Mouse (Mus musculus) embryonic facial prominence, embryonic 14.5 days (tissue): ENCODE data around the gene Trit1. TPM values are rescaled to one million over a fixed set of nuclear protein-coding genes. Genes with fewer than 3 reads are reported as not detected.
A peak's percentile ranks its signal among the peaks of the same experiment; 100 is the strongest.

Source experiments
- ATAC-seq: fragments of 200-750 bp; cut with Nextera tagmentation; 2 replicates; pipeline ENCODE4 v1.8.0; 2017; ENCODE audit warnings: low read depth, moderate number of reproducible peaks, moderate TSS enrichment
- DNase-seq: peaks from one replicate; pipeline ENCODE4 v3.0.0-alpha.2; 2015; ENCODE audit warnings: low spot score
- H3K27ac ChIP-seq: fragments of 300-500 bp; sonication (generic); replicated peaks from 2 replicates; pipeline ENCODE4 v1.5.1; 2014; ENCODE audit warnings: low read depth, mild to moderate bottlenecking, low read length, moderate library complexity
- H3K27me3 ChIP-seq: fragments of 300-500 bp; sonication (generic); replicated peaks from 2 replicates; pipeline ENCODE4 v1.6.1; 2014; ENCODE audit warnings: low read length; ENCODE audit not compliant: control insufficient read depth, insufficient read depth
- H3K36me3 ChIP-seq: fragments of 300-500 bp; sonication (generic); 2 replicates; pipeline ENCODE4 v1.6.1; 2014; ENCODE audit warnings: low read length, mixed read lengths; ENCODE audit not compliant: control insufficient read depth, insufficient read depth
- H3K4me1 ChIP-seq: fragments of 300-500 bp; sonication (generic); 2 replicates; pipeline ENCODE4 v1.6.1; 2014; ENCODE audit warnings: antibody characterized with exemption, low read length; ENCODE audit not compliant: control insufficient read depth, insufficient read depth
- H3K4me2 ChIP-seq: fragments of 300-500 bp; sonication (generic); 2 replicates; pipeline ENCODE4 v1.6.1; 2014; ENCODE audit warnings: low read depth, mild to moderate bottlenecking, low read length, moderate library complexity, mixed read lengths
- H3K4me3 ChIP-seq: fragments of 300-500 bp; sonication (generic); 2 replicates; pipeline ENCODE4 v1.5.1; 2014; ENCODE audit warnings: low read depth, mild to moderate bottlenecking, low read length
- H3K9ac ChIP-seq: fragments of 300-500 bp; sonication (generic); 2 replicates; pipeline ENCODE4 v1.6.1; 2014; ENCODE audit warnings: low read depth, mild to moderate bottlenecking, low read length, moderate library complexity, mixed read lengths
- H3K9me3 ChIP-seq: fragments of 300-500 bp; sonication (generic); 2 replicates; pipeline ENCODE4 v1.6.1; 2016; ENCODE audit warnings: low read length; ENCODE audit not compliant: control insufficient read depth
- WGBS: fragments of 180-500 bp; shearing (Covaris S2); extraction: QIAGEN DNeasy Blood & Tissue Kit; methylation state at CpG from one replicate; pipeline ENCODE4 v1.1.7; 2014; 5-methylcytosine and 5-hydroxymethylcytosine counted together
- polyA plus RNA-seq: library from polyadenylated mRNA; unstranded; fragments of >200 nt; fragmentation: Nextera tagmentation; extraction: Ambion mirVana; gene quantifications from 2 replicates; pipeline ENCODE4 v1.2.1, GENCODE M21; 2014

Trit1 gene
- polyA plus RNA-seq, 1 experiment from 2014 or later, result 18.8 TPM

GRCm38 (mm10) chr4:122992276-122992675 is 24.1 kb upstream of the Trit1 start:
- Histone ChIP-seq H3K36me3 (no peaks in the 10 kb centered on the region), H3K27me3 (no peaks in the 10 kb centered on the region), H3K9me3 (no peaks in the 10 kb centered on the region), H3K4me1 (peaks cover 4% of the 10 kb centered on the region; the same call in 1 of the 2 replicates), H3K9ac (no peak overlapping the region), H3K27ac (no peak overlapping the region), H3K4me3 (no peak overlapping the region), H3K4me2 (no peak overlapping the region)
- WGBS, result 62% methylated on average over 3 of the region's 3 CpGs
- DNase-seq (no peak), ATAC-seq (no peak)

GRCm38 (mm10) chr4:122995404-122996220 is 20.8 kb upstream of the Trit1 start, which contains the start of gene Mycl:
Mycl (plus strand) TSS chr4:122995652.
- DNase-seq (peak; percentile 93), ATAC-seq (peak; percentile 79)
- under 1% methylated on average over 21 of the region's 69 CpGs for WGBS
- H3K27ac ChIP-seq, result peak within 1 kb of the TSS; percentile 84
- H3K4me1 ChIP-seq, result peaks cover 11% of the 10 kb centered on the region
- 0 out of 2 replicates have a peak, but pooled peaks cover 8% of the 10 kb centered on the region for H3K36me3 ChIP-seq
- H3K4me3 ChIP-seq, result peak within 1 kb of the TSS; percentile 78
- peak within 1 kb of the TSS; percentile 90 for H3K9ac ChIP-seq
- H3K27me3 ChIP-seq, result no peaks in the 10 kb centered on the region
- no peaks in the 10 kb centered on the region for H3K9me3 ChIP-seq
- peak within 1 kb of the TSS; percentile 96 for H3K4me2 ChIP-seq

- Histone ChIP-seq H3K27ac (peak overlapping the region; percentile 84), H3K4me1 (peaks cover 11% of the 10 kb centered on the region), H3K9me3 (no peaks in the 10 kb centered on the region), H3K9ac (peak overlapping the region; percentile 90), H3K36me3 (0 out of 2 replicates have a peak, but pooled peaks cover 12% of the 10 kb centered on the region), H3K27me3 (no peaks in the 10 kb centered on the region), H3K4me2 (peak overlapping the region; percentile 96), H3K4me3 (peak overlapping the region; percentile 78)
- WGBS, result 0% methylated on average over 12 of the region's 32 CpGs
- ATAC-seq, result peak; percentile 23
- peak; percentile 55 for DNase-seq
Measured at GRCm38 (mm10) chr4:122996221-122996617, 20.2 kb upstream of the Trit1 start.

GRCm38 (mm10) chr4:122996618-122997381 is 19.6 kb upstream of the Trit1 start:
- whole genome bisulfite sequencing, result 0% methylated on average over 24 of the region's 47 CpGs
- peak overlapping the region; percentile 78 for H3K4me3 ChIP-seq
- peak overlapping the region; percentile 96 for H3K4me2 ChIP-seq

GRCm38 (mm10) chr4:122998537-122999262 is 17.7 kb upstream of the Trit1 start:
- H3K4me1 ChIP-seq, result peaks cover 11% of the 10 kb centered on the region
- peak overlapping the region; percentile 78 for H3K4me3 ChIP-seq
- 20% methylated on average over 12 of the region's 12 CpGs for WGBS
- 0 out of 2 replicates have a peak, but pooled peaks cover 13% of the 10 kb centered on the region for H3K36me3 ChIP-seq
- H3K27ac ChIP-seq, result no peak overlapping the region; the same call in 1 of the 2 replicates
- no peaks in the 10 kb centered on the region for H3K9me3 ChIP-seq
- H3K4me2 ChIP-seq, result peak overlapping the region; percentile 96
- ATAC-seq, result peak; percentile 60
- H3K9ac ChIP-seq, result peak overlapping the region; percentile 28; the same call in 1 of the 2 replicates
- peak; percentile 86 for DNase-seq
- no peaks in the 10 kb centered on the region for H3K27me3 ChIP-seq

More at GRCm38 (mm10) chr4:122996618-122997381, 19.6 kb upstream of the Trit1 start:
- DNase-seq (peak; percentile 76), ATAC-seq (no peak)
- Histone ChIP-seq H3K4me1 (peaks cover 11% of the 10 kb centered on the region), H3K27ac (peak overlapping the region; percentile 84), H3K27me3 (no peaks in the 10 kb centered on the region), H3K9ac (peak overlapping the region; percentile 90), H3K36me3 (0 out of 2 replicates have a peak, but pooled peaks cover 13% of the 10 kb centered on the region), H3K9me3 (no peaks in the 10 kb centered on the region)

- H3K4me1 ChIP-seq, result peaks cover 11% of the 10 kb centered on the region
- 22% methylated on average over 4 of the region's 4 CpGs for WGBS
- peak overlapping the region; percentile 96 for H3K4me2 ChIP-seq
- no peak for ATAC-seq
- DNase-seq, result peak; percentile 20
- H3K9me3 ChIP-seq, result no peaks in the 10 kb centered on the region
- peak overlapping the region; percentile 78 for H3K4me3 ChIP-seq
- 0 out of 2 replicates have a peak, but pooled peaks cover 13% of the 10 kb centered on the region for H3K36me3 ChIP-seq
- peak overlapping the region; percentile 28; the same call in 1 of the 2 replicates for H3K9ac ChIP-seq
- H3K27ac ChIP-seq, result no peak overlapping the region; the same call in 1 of the 2 replicates
- no peaks in the 10 kb centered on the region for H3K27me3 ChIP-seq
Measured at GRCm38 (mm10) chr4:122999263-122999691, 17.1 kb upstream of the Trit1 start.

GRCm38 (mm10) chr4:123000130-123000529 is 16.3 kb upstream of the Trit1 start:
- H3K4me1 ChIP-seq, result peaks cover 15% of the 10 kb centered on the region
- H3K36me3 ChIP-seq, result 0 out of 2 replicates have a peak, but pooled peaks cover 13% of the 10 kb centered on the region
- H3K4me3 ChIP-seq, result no peak overlapping the region
- no peak for ATAC-seq
- H3K9me3 ChIP-seq, result no peaks in the 10 kb centered on the region
- 64% methylated on average over 14 of the region's 14 CpGs for WGBS
- no peak for DNase-seq
- peak overlapping the region; percentile 96; the same call in 1 of the 2 replicates for H3K4me2 ChIP-seq
- 0 out of 2 replicates have a peak overlapping the region, but pooled peaks have one; percentile 22 for H3K9ac ChIP-seq
- no peaks in the 10 kb centered on the region for H3K27me3 ChIP-seq
- peak overlapping the region; percentile 58 for H3K27ac ChIP-seq
